Mouse (Mus musculus): ENCODE results near the gene Arid5b. TPM values are rescaled to one million over a fixed set of nuclear protein-coding genes. Genes with fewer than 3 reads are reported as not detected.

Gene Arid5b
- 10 to 100 TPM; 14.0 to 25.3 TPM for total RNA-seq (2021)
- long read RNA-seq, experiment 1, result 0 reads
- long read RNA-seq, experiment 2, partial matches to known transcripts, result 2 of 5 reads
- long read RNA-seq, experiment 2, other reads (novel, unspliced or antisense), result 3 of 5 reads

DNA sequence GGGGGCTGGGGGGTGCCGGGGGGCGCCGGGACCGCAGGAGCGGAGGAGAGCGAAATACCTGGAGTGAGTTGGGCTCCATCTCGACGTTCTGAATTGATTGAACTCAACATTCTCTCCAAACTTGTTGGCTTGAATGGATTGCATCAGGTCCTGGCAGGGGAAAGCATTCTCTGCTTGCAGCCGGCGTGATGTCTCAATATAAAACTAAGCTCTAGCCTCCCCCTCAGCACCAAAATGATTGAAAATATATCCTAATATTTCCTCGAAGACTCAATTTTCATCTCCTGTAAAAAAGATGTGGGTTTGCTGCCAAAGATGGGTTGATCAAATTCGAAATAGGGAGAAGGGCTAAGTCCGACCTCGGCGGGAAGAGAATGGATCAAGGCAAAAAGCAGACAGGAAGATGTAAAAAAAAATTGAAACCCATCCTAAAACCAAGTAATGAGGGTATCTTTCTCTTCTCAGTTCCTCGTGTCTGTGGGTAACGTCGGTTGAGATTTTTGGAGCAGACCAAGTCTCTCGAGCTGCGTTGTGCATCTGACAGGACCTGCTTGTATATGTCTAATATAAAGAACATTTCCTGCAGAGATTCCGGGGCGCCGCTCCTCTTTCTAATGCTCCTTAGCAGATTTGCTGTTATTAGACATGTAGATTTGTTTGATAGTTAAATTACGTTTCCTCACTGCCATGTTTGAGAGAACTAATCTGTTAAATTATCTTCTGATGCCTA is at the start of gene Arid5b:
Gene Arid5b, minus strand, starts transcription at position 109 of the 730 bp plus-strand sequence.
- DNase-seq (ENCODE audit: low spot score in 2 of 2), result peak; percentile 47 to 60

GRCm38 (mm10) chr10:68325378-68325777 is 46.8 kb upstream of the Arid5b start:
- DNase-seq (ENCODE audit: low spot score in 2 of 2), result no peak

DNA sequence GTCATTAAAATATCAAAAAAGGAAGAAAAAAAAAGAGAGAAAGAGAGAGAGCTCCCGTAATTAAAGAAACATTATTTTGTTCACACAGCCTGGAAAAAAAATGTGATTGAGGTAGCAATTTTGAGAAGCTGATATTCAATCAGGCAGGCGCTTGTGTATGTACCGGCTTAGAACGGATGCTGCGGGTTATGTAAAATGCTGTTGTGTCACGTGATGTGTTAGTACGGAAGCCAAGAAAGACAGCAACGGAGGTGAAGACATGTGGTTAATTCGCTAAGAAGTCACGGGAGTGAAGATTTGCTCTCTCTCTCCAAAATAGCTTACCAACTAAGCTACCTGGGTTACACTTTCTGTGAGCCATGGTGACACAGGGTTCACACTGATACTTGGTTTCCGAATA is 45.5 kb upstream of the Arid5b start:
- DNase-seq (ENCODE audit: low spot score in 2 of 2), result no peak

- DNase-seq (ENCODE audit: low spot score in 2 of 2), result no peak
Measured at GRCm38 (mm10) chr10:68323167-68323566, 44.6 kb upstream of the Arid5b start.

GRCm38 (mm10) chr10:68320986-68321385 is 42.4 kb upstream of the Arid5b start:
- no peak for DNase-seq (ENCODE audit: low spot score in 2 of 2)

DNA sequence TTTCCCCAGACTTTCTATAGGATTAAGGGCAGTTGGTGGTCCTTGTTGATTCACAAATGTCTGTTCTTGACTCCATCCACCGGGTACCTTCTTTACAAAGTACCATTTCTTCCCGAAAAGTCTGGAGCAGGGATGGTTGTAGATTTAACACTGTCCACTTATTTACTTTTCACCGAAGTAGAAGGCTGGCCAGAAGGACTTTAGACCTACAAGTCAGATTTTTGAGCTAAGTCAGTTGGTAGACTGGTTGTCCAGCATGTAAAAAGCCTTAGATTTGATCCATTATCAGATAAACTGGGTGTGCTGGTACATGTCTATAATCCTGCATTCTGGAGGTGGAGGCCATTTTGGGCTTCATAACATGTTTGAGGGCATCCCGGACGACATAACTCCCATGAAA is 42.0 kb upstream of the Arid5b start:
- no peak for DNase-seq (ENCODE audit: low spot score in 2 of 2)

GRCm38 (mm10) chr10:68319438-68319837 is 40.9 kb upstream of the Arid5b start:
- DNase-seq (ENCODE audit: low spot score in 2 of 2), result no peak

GRCm38 (mm10) chr10:68318438-68318979 is 40.0 kb upstream of the Arid5b start:
- DNase-seq (ENCODE audit: low spot score in 2 of 2), result no peak

GRCm38 (mm10) chr10:68312734-68313133 is 34.2 kb upstream of the Arid5b start:
- DNase-seq (ENCODE audit: low spot score in 2 of 2), result no peak

GRCm38 (mm10) chr10:68301013-68301412 is 22.5 kb upstream of the Arid5b start:
- no peak for DNase-seq (ENCODE audit: low spot score in 2 of 2)

- DNase-seq (ENCODE audit: low spot score in 2 of 2), result no peak
Measured at GRCm38 (mm10) chr10:68289465-68289864, 10.9 kb upstream of the Arid5b start.

- peak; percentile 66 to 78 for DNase-seq (ENCODE audit: low spot score in 2 of 2)
Measured at GRCm38 (mm10) chr10:68282466-68283391, 4.2 kb upstream of the Arid5b start.

DNA sequence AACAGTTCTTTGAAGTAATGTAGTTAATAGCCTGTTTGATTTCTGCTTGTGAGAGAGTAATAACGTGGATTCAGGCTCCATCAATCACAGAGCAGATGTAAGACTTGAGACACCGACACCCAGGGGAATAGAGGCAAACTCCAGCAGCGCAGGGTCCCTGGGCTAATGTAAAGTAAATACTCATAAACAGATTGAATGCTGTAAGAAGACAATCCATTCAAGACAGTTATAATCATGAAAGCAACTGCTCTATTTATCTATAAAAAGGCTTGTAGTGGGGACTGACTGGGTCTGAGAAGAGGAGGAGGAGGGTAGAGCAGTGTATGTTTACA is 3.2 kb upstream of the Arid5b start:
- no peak for DNase-seq (ENCODE audit: low spot score in 2 of 2)

DNA sequence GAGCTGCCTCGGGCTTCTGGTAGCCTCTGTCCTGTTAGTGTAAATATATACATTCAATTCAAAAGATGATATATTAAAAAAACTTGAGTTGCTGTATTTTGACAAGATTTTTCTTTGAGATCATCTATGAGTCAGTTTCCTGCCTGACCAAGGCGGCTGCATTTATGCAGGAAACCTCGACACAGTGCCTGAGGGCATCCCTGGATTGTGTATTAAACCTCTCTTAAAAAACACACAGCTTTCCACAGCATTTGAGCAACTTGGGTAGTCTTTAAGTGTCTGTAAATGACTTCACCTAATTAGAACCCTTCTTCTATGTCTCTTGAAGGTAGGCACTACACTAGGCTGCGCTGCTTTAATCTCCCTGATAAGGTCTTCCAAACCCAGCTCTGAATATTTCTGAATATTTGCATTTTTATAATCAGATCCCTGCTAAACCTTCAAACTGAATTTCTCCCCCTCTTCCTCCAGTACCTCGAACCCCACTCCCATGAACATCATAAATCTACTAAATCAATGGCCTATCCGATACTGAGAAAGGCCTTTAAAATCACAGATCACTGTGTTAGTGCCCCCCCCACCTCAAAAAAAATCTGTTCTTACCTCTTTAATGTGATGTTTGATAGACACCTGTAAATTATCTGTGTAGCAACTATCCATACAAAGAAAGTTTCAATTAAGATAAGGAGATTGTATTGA is 2.7 kb upstream of the Arid5b start:
- DNase-seq (ENCODE audit: low spot score in 2 of 2), result no peak

GRCm38 (mm10) chr10:68279516-68280501 is 1.3 kb upstream of the Arid5b start:
- peak; percentile 62 to 74 for DNase-seq (ENCODE audit: low spot score in 2 of 2)

DNA sequence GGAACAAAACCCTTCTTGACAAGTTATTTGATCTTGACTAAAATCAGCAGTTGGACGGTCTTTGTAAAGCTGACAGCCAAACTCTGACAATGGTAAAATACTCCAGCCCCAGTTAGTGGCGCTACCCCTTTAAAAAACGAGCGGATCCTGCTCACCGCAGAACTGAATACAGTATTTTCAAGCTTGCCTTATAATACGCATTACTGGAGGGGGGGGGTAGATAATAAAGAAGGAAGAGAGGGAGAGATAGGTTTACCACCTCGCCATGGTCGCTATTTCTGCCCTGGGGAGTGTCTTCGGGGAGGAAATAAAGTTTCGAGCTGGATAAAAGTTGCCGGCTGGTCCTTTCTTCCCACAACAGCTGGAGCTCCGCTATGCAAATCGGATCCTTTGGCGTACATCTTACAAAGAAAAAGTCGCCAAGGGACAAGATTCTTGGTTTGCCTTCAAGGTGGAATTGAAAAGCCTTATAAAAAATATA is 829 bp downstream of the Arid5b start:
- peak; percentile 26 to 57 for DNase-seq (ENCODE audit: low spot score in 2 of 2)

- DNase-seq (ENCODE audit: low spot score in 2 of 2), result peak; percentile 58 to 69
Measured at GRCm38 (mm10) chr10:68276976-68277441, 1.5 kb downstream of the Arid5b start.

GRCm38 (mm10) chr10:68276350-68276975 is 2.1 kb downstream of the Arid5b start:
- DNase-seq (ENCODE audit: low spot score in 2 of 2), result peak; percentile 66 to 82

Data from adrenal gland, adult 18-20 months (tissue).